Mouse (Mus musculus) adrenal gland, adult 18-20 months (tissue): ENCODE data around the gene Eea1. TPM values are rescaled to one million over a fixed set of nuclear protein-coding genes. Genes with fewer than 3 reads are reported as not detected.
"Not testable (repeated sequence)": the region's sequence is repeated elsewhere in the genome, so short reads cannot be mapped to it uniquely, and the experiment has no call there.

Experiments used
- DNase-seq, 2 experiments: peaks; one replicate each; pipeline ENCODE4 v3.0.0; 2021 to 2022; ENCODE audit warnings: low spot score in 2 of 2
- long read RNA-seq, 2 experiments: library from polyadenylated mRNA; stranded (forward); transcript quantifications; one replicate each; pipeline ENCODE4 v2.0.0; 2021
- total RNA-seq, 2 experiments: library from RNA; stranded (reverse); gene quantifications; 1 replicate in 1 of 2; 2 replicates in 1 of 2; pipeline ENCODE4 v1.2.3; 2021

Eea1 gene
- 10 to 100 TPM; 20.5 to 47.4 TPM for total RNA-seq
- long read RNA-seq, experiment 1, full-length matches to known transcripts = 3 of 5 reads
- long read RNA-seq, experiment 1, partial matches to known transcripts = 0 of 5 reads
- long read RNA-seq, experiment 1, other reads (novel, unspliced or antisense) = 2 of 5 reads
- long read RNA-seq, experiment 2, full-length matches to known transcripts = 1 of 28 reads
- long read RNA-seq, experiment 2, partial matches to known transcripts = 26 of 28 reads
- long read RNA-seq, experiment 2, other reads (novel, unspliced or antisense) = 1 of 28 reads

DNA sequence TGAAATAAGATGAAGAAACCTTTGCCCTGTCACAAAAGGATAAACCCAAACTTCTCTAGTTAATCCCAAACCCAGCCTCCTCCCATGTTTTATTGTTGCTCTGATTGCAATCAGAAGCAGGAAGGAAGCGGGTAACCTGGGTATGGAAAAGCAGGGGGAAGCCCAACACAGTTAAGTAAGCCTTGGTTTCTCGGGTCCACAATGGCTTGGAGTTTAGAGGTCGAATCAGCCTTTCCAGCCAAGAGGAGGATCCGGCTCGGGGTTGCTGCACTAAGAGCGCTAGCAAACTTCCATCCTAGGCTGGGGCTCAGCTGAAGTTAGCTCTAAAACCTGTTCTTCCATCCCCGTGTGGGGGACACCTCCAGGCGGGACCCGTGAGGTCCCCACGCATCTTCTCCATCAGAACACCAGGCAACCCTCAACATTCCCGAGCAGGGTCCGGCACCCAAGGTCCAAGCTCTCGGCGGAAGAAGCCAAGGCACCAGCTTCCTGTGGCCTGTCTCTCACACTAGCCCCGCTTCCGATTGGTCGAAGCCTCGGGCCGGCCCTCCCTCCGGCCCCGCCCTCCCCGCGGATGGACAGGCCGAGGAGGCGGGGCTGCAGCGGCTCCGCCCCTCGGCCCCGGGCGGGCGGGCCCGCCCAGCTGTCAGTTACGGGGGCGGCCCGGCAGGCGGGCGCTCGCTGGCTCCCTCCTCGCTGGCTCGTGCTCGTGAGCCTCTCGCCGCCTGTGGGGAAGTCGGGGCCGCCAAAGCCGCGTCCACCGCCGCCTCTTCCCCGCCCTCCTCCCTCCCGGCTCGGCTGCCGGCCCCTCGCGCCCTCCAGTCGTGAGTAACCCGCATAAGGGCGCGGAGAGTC, at the start of gene Eea1:
Gene Eea1, plus strand, starts transcription at position 605 of the 855 bp plus-strand sequence.
- peak; percentile 82 to 88 for DNase-seq

DNA sequence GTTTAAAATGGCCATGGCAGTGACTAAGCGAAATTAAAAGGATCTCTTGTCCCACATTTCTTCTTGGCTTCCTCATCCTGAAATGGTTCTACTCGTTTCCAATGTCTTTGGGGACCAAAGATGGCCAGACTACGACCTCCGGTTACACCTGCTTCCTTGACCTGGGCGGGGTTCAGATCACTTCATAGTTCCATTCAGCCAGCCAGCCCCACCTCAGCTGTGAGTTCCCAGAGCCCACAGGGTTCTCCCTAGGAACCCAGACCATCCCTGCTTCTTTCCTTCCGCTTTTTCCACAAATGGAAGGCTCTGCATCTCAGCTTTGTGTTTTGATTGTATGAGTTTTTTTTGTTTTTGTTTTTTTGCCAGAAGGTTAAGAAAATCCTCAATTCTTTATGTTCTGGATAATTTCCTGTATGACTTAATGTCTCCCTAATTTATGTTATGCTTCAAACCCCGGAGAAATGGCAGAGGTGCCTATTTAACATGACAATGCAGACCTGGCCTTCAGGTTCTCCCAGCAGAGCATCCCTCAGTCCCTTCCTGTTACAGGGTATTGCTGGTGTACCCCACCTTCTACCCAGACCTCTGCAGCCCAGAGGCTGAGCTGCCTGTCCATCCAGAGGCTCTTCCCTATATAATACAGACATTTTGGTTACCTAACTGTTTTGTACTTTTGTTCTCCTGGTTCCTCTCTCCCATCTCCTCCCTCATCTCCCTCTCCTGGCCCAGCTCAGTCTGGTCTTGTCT, 49.1 kb upstream of the Eea1 start:
- no peak for DNase-seq

DNA sequence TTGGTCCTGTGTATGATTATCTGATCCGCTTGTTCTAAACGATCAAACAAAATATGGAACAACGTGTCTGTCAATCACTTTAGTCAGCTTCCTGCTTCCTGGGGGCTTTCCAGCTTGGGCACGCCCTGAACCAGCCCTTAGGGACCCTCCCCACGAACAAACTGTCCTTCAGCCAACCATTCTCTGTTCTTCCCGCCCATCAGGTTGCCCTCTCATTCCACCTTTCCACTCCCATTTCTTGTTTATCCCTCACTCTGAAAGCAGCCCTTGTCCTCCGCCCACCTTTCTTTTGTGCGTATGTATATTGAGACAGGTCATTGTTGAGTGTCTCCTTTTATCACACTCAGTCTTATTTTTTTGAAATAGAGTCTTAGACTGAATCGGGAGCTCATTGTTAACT, 48.3 kb upstream of the Eea1 start:
- DNase-seq = no peak

DNA sequence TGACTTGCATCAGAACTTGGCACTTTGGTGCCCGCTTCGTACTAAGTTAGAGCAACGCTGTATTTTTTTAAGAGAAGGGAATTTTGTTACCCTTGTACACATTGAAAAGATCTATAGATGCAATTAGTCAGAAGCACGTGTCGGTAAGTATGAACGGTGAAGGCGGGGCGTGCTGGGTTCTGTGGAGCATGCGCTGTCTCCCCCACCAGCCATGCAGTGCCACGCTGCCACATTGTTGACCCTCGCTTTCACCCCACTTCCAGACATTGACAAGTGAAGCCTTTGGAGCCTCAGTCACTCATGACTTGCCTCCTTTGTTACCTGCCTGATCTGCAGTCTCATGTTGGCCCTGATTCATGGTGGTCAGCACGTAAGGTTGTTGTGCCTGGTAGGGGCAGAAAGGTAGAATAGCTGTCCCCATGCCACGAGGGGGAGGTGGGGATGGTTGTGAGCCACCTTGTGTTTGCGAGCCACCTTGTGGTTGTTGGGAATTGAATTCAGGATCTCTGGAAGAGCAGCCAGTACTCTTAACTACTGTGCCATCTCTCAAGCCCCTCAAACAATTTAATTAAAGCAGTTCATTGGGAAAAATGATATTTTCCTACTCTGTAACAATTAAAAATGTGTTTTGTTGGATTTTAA, 47.0 kb upstream of the Eea1 start:
- no peak for DNase-seq

DNA sequence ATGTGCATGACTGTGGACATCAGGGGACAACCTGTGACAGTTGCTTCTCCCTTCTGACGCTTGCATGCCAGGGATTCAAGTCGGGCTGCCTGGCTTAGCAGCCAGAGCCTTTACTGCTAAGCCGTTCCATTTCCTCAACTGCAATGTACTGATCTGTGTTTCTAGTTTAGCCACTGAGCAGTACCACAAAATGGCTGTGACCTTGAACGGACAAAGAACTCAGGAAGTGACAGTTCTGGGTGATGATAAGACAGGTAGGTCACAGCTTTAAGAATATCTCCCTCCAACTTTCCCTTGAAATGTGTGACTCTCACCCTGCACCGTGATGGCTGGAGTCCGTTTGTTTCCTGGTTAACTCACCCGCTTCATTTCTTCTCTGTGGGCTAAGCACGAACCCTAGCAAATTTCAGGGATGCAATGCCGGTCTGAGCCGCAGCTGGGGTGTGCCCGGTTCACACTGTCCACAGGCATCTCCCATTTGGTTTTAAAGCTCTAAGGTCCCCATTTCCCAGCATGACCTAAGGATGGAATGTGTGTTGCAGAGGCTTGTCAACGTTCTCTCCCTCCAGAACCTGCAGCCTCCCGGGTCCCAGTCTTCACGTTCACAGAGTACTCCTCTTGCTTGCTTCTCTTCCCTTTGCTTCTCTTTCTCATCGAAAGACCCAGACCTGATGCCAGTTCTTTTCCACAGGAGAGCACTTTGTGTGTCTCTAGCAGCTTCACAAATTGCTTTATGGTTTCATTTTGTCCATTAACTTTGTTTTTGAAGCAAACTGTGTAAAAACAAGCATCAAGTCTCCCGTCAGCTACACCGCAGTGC, 46.2 kb upstream of the Eea1 start:
- DNase-seq = no peak

DNA sequence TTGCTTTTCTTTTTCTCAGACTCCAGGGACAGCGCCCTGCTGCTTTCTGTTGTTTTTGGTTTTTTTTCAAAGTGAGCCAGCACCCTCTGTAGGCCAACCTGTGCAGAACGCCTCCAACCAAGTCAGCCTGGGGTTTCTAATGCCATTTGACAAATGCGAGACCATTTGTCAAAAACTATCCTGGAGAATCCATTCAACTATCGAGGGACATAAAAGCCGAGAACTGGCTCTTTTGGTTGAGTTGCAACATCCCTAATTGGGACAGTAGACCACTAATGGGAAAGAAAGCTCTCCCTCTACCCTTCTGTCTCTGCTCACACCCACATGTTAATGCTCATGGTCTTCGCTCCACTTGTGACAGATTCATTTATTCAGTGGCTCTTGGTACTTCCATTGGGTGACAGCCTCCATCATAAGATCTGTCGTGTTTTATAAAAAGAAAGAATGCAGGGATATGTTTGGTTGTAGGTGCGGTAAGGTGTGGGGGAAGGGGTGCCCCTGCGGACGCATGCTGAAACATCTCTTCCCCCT, 45.5 kb upstream of the Eea1 start:
- peak; percentile 39 to 44 for DNase-seq

DNA sequence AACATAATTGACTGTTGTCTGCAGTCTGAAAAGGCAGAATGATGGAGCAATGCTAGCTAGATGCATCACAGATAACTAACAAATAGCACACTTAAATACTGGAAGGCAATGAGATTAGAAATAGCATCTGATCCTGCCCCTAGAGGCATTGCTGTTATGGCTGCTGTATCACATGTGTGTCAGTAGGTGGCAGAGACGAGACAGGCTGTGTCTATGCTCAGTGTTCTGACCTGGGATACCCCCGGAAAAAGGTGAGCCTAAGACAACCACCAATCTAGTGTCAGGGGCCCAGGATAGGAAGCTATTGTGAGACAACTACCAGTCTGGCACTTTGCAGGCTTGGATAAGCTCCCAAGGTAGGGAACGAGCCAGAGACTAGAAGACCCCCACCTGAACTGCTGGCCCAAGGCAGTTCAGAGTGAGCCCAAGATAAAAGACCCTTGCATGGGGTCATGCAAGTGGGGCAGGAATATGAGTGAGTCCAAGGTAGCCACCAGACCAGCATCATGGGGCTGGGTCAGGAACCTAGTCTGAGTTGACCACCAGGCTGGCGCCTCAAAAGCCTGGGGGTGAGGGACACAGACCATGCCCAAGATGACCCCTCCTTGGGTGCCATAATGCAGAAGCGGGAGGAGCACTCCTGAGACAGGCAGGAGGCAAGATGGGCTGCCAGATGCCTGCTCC, 41.8 kb upstream of the Eea1 start:
- no peak for DNase-seq

DNA sequence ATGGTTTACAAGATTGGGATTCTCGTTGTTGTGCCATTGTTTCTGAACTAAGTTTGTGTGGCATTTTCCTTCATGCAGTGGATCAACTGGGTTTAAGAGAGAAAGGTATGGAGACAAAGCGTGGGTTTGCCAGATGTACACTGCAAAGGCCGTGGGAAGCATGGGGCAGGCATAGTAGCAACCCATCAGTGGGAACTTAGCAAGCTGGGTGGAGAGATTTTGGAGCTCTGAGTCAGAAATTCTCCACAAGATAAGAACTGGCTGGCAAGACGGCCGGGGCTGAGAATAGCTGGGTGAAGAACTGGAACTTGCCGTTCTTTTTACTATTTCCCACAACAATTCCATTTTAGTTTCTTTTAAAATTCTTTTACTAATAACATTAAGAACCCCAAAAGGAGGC, 35.8 kb upstream of the Eea1 start:
- DNase-seq = no peak

DNA sequence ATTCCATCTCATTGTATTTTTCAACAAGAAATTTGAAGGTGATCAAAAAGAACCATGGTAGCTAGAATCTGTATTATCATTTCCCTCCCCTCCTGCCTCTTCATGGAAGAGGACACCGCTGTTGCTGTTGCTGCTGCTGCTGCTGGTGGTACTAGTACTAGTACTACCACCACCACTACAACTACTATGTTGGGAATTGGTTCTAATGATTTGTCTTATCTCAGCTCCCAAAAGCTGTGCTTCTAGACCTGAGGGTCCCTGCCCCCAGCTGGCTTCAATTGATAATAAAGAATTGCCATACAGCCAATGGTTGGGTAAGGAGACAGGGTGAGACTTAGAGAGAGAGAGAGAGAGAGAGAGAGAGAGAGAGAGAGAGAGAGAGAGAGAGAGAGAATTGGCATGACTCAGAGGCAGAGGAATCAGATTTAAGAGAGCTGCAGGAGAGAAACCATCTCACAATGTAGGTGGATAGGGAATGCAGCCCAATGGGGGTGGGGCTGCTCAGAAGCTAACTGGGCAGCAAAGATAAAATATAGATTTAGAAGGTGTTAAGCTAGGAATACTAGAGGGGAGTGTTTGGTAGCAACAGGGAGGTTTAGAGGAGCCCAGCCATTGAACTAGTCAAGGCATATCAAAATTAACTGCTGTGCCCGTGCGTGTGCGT, 31.1 kb upstream of the Eea1 start:
- DNase-seq = no peak

DNA sequence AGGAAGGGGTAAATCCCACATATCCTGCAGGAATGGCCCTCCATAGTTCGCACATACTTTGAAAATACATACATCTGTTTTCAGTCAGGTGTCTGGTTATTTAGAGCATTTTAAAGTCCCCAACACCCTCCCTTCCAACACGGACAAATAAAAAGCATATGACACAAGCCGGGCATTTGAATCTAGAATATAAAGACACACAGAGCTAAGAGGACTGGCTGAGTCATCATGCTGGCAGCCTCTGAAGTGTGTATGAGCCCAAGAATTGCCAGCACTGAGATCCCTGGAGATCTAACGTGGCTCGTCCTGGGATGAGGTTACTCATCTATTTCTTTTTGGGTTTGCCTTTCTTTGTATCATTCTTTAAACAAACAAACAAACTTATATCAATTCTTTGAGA, 29.4 kb upstream of the Eea1 start:
- DNase-seq = no peak

DNA sequence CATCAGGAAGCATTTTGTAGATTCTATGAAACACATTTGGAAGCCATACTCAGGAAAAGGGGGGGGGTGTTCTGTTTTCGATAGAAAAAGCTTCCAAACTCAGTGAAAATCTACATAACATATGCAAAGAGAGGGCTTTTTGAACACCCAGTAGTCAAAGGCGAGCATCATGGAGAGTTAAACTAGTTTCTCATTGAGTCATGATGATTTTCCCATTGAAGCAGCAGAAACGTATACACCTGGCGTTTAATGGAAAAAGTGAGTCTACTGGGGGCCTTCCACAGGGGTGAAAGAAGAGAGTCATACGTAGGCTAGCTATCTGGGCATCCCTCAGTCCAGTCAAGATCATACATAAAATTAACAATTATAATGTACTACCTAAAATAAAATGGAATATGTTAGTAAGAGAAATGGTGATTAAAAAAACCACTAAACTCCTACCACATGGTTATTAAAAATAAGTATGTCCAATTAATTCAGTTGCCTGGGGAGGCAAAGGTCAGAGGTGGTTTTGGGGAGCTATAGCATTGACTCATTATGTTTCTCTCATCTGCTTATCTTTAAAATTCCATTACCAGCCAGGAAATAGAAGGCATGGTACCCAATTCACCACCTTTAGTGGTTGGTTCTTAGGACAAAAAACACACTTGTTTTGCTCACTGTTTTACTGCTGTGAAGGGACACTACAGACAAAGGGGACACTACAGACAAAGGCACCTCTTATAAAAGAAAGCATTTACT, 25.8 kb upstream of the Eea1 start:
- DNase-seq = no peak

DNA sequence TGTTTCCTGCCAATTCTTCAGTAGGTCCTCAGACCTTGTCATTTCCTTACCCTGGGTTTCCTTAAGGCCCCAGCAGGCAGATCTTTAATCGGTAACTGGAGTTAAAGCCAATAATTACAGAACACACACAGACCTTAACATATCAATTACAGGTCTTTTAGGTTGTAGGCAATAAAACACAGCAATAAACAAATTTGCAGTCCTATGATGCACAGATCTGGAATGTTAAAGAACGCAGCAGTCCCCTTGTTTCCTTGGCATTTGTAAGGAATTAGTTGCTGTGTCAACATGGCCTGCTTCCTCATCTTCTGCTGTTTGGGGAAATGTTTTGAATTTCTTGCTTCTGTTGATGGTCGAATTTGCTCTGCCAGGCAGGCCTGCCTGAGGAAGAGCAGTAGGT, 21.7 kb upstream of the Eea1 start:
- no peak for DNase-seq

DNA sequence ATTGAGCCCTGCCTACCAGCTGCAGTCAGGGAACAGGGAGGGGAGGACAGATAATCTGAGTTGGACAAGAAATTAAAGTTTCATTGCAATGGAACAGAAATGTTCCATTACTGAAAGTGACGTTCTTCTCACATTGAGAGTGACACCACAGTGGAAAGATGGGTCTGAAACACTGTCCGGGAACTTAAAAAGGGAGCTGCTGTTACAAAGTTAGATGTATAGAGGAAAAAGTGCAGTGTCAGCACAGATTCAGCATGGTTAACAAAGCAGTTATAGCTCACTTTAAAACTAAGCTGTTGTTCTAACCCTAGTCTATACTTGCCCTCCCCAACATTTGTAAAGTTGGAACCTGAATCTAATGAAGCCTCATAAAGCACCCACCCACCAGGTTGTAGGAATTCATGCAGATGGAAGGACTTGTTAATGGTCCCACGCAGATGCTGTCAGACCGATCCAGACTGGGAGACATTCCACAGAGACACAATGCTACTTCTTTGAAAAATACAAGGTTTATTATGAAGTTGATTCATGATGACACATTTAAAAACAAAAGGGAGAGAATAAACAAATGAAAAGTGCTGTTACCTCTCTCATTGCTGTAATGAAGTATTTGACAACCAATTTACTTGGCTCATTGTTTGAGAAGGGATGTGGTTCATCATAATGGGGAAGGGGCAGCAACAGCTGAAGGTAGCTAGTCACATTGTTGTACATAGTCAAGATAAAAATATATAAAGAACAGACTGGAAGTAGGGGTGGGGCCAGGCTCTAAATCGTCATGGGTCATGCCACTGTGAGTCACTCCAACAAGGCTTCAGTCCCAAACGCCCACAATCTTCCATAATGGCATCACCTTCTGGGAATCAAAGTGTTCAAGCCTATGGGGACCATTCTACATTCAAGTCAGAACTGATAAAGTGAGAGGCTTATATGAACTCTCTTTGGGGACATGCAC, 16.9 kb upstream of the Eea1 start:
- DNase-seq = no peak

DNA sequence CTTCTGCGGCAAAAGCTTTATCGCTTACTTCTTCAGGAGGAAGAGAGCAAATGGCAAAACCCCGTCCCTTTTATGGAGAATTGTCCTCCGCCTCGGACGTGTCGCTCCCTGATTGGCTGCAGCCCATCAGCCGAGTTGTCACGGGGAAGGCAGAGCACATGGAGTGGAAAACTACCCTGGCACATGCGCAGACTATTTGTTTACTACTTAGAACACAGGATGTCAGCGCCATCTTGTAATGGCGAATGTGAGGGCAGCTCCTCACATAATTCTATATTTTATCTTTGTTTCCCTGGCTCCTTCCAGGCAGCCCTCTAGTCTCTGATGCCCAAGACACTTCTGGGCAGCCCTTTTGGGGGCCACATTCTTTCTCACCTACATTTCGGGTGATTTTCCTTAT, 6.8 kb upstream of the Eea1 start:
- DNase-seq = not testable (repeated sequence)

DNA sequence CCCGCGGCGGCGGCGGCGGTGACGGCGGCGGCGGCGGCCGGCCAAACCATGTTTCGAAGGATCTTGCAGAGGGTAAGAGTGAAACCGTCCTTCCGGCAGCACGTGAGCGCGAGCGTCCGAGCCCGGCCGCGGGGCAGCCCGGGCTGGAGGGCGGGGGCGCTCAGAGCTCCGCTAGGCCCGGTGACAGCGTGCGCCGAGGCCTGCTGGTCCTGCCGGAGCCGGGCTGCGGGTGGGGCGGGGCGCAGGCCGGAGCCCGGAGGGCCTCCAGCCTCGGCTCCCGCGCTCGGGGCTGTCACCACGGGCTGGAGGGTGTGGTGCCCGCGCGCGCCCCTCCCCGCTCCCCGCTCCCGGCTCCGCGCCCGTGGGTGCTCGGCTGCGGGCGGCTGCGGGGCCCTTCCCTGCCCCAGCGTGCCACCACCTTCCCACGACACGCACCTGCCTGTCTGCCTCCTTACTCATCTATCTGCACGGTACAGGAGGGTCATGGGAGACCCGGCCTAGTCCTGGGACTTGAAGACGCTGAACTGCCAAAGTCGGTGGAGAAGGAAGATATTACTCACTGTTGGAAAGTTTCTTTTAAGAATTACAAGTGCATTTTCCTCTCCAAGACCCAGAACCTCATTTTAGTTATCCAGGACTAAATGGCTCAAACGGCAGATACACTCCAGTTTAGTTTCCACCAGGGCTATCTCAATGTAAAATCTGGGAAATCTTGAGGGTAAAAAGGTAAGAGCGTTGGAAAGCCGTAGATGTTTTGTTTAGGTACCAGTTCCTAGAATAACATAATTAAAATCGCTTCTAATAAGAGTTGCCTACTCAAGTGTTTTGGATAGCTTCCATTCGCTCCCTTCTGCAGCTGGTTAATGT, 684 bp downstream of the Eea1 start:
- no peak for DNase-seq

DNA sequence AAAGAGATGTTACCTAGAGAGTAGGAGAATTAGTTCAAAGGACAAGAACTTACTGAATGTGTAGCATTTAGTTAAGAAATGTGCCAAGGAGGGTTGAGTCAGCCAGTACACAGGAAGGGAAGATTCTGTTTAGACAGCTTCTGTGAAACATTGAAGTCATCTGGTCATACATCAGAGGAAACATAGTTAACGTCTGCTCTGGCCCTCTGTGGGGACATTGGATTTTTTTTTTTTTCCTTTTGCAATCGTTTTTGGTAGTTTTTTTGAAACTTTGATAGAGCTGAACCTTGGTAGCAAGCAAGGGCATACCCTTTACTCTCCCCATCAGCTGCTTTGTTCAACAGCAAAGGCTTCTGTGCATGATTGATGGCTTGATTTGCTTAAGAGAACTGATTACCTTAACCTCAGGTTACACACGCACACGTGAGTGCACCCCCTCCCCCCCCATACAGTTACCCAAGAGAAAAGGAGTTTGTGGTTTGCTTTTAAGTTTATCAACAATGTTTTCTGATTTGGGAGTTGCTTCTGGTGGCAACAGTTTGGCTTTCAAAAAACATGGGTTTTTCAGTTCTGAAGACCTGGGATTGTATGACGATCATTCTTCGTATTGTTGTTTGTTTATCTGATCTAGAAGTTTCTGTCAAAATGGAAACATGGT, 1.4 kb downstream of the Eea1 start:
- DNase-seq = no peak
